Comparison of ENCODE assay signal across 7 mouse cellular contexts in the genomic region with DNA sequence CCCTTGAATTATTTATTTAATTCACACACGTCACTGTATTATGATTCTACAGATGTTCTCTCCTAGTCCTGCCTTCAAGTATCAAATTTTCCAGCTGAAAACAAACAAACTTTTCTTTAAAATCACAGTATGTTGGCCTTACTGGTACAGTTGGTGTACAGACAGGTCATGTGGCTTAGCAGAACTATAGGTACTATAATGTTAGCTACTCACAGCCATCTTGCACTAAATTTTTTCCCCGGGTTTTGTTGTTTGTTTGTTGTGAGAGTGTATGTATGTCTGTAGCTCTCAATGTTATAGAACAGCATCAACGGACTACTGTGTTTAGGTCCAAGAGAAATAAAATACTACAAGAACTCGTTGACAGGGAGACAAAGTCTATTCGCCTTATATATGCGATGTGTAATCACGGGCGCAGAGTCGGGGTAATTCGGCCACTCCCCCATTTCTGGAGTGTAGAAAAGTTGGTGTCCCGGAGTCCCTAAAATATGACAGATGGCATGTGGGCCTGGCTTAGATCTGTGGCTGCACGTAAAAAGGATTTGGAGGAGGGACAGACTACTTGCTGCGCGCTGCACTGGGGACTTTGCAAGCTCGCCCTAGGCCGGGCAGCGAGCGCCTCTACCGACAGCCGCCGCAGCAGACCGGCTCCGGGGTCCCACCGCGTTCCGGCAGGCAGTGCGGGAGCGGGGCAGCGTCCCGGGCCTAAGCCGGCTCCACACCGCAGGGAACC. TPM values are rescaled to one million over a fixed set of nuclear protein-coding genes. Genes with fewer than 3 reads are reported as not detected.
DNase-seq lines count a peak whose midpoint lies in the region; ATAC-seq lines count a peak whose summit lies in the region.

No protein-coding gene starts in this region.

- peak overlapping the region; percentile 96 for H3K9ac ChIP-seq in lung, embryonic 16.5 days (ENCODE audit: low read length)
- H3K9ac ChIP-seq in hindbrain, embryonic 16.5 days (ENCODE audit: low read depth, low read length): peak overlapping the region; percentile 99
- peak overlapping the region; percentile 90 for H3K9ac ChIP-seq in midbrain, embryonic 13.5 days (replicated peaks)

- H3K4me2 ChIP-seq in lung, embryonic 16.5 days (ENCODE audit: low read depth, low read length): peak overlapping the region; percentile 72
- H3K4me2 ChIP-seq in hindbrain, embryonic 16.5 days (ENCODE audit: low read length): peak overlapping the region; percentile 73
- peak overlapping the region; percentile 64 for H3K4me2 ChIP-seq in midbrain, embryonic 13.5 days (replicated peaks)

- peak; percentile 96 for ATAC-seq in lung, embryonic 16.5 days (ENCODE audit: low read depth)
- peak; percentile 96 for ATAC-seq in hindbrain, embryonic 16.5 days
- ATAC-seq in midbrain, embryonic 13.5 days: peak; percentile 96

- no peak for DNase-seq in lung, postnatal 25 days (ENCODE audit: low spot score)
- DNase-seq in embryo, embryonic 10.5 days (ENCODE audit: low spot score): peak; percentile 68
- DNase-seq in cerebellum, adult 11-12 months: no peak
- no peak for DNase-seq in thymus, postnatal 36 days

- H3K27me3 ChIP-seq in lung, embryonic 16.5 days (ENCODE audit: control insufficient read depth, insufficient read depth, low read depth, low read length): no peaks in the 10 kb centered on the region
- no peaks in the 10 kb centered on the region for H3K27me3 ChIP-seq in hindbrain, embryonic 16.5 days (replicated peaks; ENCODE audit: control insufficient read depth, insufficient read depth, low read length)
- H3K27me3 ChIP-seq in midbrain, embryonic 13.5 days: peaks cover 4% of the 10 kb centered on the region; the same call in 1 of the 2 replicates

- H3K36me3 ChIP-seq in lung, embryonic 16.5 days (ENCODE audit: control insufficient read depth, insufficient read depth, low read length): peaks cover 16% of the 10 kb centered on the region
- H3K36me3 ChIP-seq in hindbrain, embryonic 16.5 days (ENCODE audit: control insufficient read depth, insufficient read depth, low read length): peaks cover 11% of the 10 kb centered on the region
- H3K36me3 ChIP-seq in midbrain, embryonic 13.5 days: peaks cover 15% of the 10 kb centered on the region

- peaks cover 5% of the 10 kb centered on the region for H3K4me1 ChIP-seq in lung, embryonic 16.5 days (replicated peaks; ENCODE audit: control insufficient read depth, insufficient read depth, low read length)
- peaks cover 5% of the 10 kb centered on the region for H3K4me1 ChIP-seq in hindbrain, embryonic 16.5 days (ENCODE audit: control insufficient read depth, insufficient read depth, low read depth, low read length)
- peaks cover 10% of the 10 kb centered on the region for H3K4me1 ChIP-seq in midbrain, embryonic 13.5 days (replicated peaks)

- peak overlapping the region; percentile 97 for H3K27ac ChIP-seq in lung, embryonic 16.5 days (ENCODE audit: low read length)
- peak overlapping the region; percentile 99 for H3K27ac ChIP-seq in hindbrain, embryonic 16.5 days (ENCODE audit: low read depth, low read length)
- peak overlapping the region; percentile 98 for H3K27ac ChIP-seq in midbrain, embryonic 13.5 days

- no peaks in the 10 kb centered on the region for H3K9me3 ChIP-seq in lung, embryonic 16.5 days (ENCODE audit: control insufficient read depth, low read length)
- no peaks in the 10 kb centered on the region for H3K9me3 ChIP-seq in hindbrain, embryonic 16.5 days (ENCODE audit: control insufficient read depth, low read length)
- no peaks in the 10 kb centered on the region for H3K9me3 ChIP-seq in midbrain, embryonic 13.5 days

- H3K4me3 ChIP-seq in lung, embryonic 16.5 days (ENCODE audit: low read length): peak overlapping the region; percentile 85
- peak overlapping the region; percentile 78 for H3K4me3 ChIP-seq in hindbrain, embryonic 16.5 days (ENCODE audit: low read length)
- peak overlapping the region; percentile 75 for H3K4me3 ChIP-seq in midbrain, embryonic 13.5 days (replicated peaks)

- WGBS in lung, embryonic 16.5 days: 1% methylated on average over 30 of the region's 32 CpGs
- under 1% methylated on average over 26 of the region's 32 CpGs for WGBS in hindbrain, embryonic 16.5 days
- 2% methylated on average over 32 of the region's 32 CpGs for WGBS in midbrain, embryonic 13.5 days

RNA-seq across cellular contexts. Expression of a gene that starts 0.5 kb away (rescaled TPM):
- 35.9 and 40.4 TPM in 2 replicates for polyA plus RNA-seq in lung, embryonic 16.5 days (2015; fragmentation: Nextera tagmentation; extraction: Ambion mirVana)
- 36.0 and 43.0 TPM in 2 replicates for polyA plus RNA-seq in hindbrain, embryonic 16.5 days (2015; fragmentation: Nextera tagmentation; extraction: Ambion mirVana)
- 33.6 and 38.0 TPM in 2 replicates for polyA plus RNA-seq in midbrain, embryonic 13.5 days (2015; fragmentation: Nextera tagmentation; extraction: Ambion mirVana)

RNA-seq across cellular contexts. Expression of a gene that starts 38.4 kb away (rescaled TPM):
- 0.52 and 0.59 TPM in 2 replicates for polyA plus RNA-seq in lung, embryonic 16.5 days (2015; fragmentation: Nextera tagmentation; extraction: Ambion mirVana)
- polyA plus RNA-seq in hindbrain, embryonic 16.5 days (2015; fragmentation: Nextera tagmentation; extraction: Ambion mirVana): 0.14 TPM in 1 of 2 replicates, not detected in the other
- polyA plus RNA-seq in midbrain, embryonic 13.5 days (2015; fragmentation: Nextera tagmentation; extraction: Ambion mirVana): not detected in 2 replicates
